Mouse (Mus musculus) kidney, postnatal 10 days (tissue): ENCODE results near the gene Epas1.

Source experiments
- DNase-seq: peaks from one replicate; pipeline ENCODE4 v3.0.0; 2021; ENCODE audit warnings: mixed read lengths

The Epas1 gene

DNA sequence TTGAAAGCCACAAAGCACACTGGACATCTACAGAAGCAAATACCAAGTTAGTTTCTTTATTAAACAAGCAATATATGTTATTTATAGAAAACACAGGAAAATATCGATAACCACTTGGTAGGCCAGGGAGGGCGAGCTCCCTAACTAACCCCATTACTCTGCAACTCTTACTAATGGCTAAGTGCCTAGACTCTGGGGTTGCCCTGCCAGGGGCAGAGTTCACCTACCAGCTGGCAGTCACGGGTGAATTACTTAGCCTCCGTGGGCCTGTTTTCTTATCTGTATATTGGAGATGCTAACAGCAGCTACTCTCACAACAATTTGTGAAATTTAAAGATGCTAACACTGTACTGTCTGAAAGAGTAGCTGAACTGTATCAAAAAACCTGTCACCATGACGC, 42.3 kb downstream of the Epas1 start:
- no peak for DNase-seq

GRCm38 (mm10) chr17:86797031-86797430, 43.5 kb downstream of the Epas1 start:
- DNase-seq = no peak

- DNase-seq = no peak
Measured at GRCm38 (mm10) chr17:86798460-86798859, 45.0 kb downstream of the Epas1 start.

- DNase-seq = no peak
Measured at GRCm38 (mm10) chr17:86798951-86799350, 45.5 kb downstream of the Epas1 start.

DNA sequence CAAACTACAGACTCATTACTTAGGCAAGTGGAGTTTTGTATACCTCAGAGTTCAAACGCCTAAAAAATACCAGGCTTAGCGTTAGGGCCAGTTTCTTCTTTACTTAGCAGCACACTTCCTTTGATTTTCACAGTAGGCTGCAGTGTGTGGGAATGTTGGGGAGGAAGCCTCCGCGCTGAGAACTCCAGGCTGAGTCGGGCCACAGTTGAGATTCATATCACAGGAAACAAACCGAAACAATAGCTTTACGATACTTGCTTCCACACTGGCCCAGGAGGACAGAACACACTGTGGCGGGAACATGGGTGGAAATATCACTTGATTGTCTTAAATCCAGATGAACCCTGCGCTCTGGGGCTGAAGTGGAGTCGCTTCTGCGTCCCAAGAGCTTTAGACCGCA, 47.0 kb downstream of the Epas1 start:
- peak; percentile 51 for DNase-seq

DNA sequence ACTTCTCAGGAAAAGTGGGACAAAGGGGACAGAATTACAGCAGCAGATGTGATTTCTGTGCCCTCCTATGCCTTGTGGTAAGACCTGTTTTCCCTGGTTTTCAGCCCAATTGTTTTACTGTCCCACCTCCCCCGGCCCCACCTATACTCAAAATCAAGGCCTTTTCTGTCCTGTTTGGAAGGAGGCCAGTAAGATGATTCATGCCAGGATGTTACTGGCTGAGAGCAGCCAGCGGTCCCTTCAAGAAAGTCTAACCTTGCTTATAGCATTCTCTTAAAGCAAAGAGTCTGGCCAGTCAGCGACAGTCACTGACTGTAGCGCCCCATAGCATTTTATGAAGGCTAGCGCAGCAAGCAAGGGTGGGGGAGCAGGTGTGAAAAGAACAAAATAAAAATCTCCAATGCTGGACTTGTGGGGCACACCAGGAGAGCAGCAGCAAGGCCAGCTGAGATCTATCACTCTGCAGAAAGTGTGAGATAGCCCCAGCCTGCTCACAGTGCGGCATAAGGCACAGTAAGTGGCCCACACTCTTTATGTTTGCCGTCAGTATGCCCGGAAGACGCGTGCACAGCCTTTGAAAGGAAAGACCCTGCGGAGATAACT, 47.8 kb downstream of the Epas1 start:
- peak; percentile 72 for DNase-seq

- DNase-seq = peak; percentile 65
Measured at GRCm38 (mm10) chr17:86801876-86802275, 48.4 kb downstream of the Epas1 start.

GRCm38 (mm10) chr17:86802351-86802985, 49.0 kb downstream of the Epas1 start:
- DNase-seq = peak; percentile 64

- DNase-seq = no peak
Measured at GRCm38 (mm10) chr17:86803147-86803546, 49.6 kb downstream of the Epas1 start.

GRCm38 (mm10) chr17:86803653-86804052, 50.2 kb downstream of the Epas1 start:
- DNase-seq = no peak

DNA sequence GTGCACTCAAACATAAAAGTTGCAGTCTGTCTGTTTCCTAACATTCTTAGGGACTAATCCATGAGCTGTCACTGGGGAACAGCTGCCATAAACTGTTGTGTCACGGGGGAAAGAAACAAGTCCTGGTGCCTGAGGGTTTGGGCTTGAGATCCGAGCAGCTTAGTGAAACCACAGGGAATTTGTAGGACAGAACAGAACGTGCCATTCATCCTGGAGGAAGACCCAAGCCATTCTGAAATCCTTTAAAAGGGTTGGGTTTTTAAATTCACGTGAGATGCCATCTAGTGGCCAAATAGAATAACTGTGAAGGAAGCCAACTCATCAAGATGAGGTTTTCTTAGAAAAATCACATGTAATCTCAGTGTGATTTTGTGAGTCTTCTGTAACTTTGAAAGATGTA, 58.5 kb downstream of the Epas1 start:
- DNase-seq = no peak

GRCm38 (mm10) chr17:86814320-86814719, 60.8 kb downstream of the Epas1 start:
- peak; percentile 46 for DNase-seq

DNA sequence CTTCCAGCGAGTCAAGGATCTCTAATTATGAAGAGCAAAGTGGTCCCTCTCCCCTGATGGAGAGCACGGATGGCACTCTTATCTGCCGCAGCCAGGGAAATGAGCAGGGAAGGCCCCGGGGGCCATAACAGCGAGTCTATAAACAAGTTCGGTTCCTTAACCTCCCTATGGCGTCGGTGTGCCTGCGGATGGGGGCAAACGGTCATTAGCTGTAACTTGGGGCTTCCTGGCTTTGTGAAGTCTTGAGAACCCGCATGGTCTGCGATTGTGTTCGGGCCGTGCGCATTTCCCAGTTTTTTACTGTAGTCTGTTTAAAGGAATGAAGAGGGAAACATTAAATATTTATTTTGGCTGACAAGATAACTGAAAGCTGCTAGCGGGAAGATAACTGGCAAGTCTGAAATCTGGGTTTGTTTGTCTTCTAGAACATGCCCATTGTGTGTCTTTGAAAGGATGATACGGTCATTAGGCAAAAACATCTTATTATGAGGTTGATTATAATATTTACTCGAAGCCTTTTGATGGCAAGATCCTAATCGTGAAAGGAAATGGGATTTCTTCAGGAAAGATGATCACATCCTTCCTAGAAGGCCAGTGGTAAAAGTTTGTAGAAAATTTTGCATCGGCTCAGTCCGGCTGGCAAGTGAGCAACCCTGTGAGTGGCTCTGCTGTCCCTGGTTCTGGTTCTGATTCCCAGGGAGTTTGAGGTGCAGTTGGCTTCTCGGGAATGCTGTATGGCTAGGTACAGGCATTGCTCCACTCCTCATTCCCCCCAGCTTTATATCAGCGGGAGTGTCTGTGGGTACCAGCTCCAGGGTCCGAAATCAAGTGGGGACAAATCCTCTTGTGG, 61.7 kb downstream of the Epas1 start:
- no peak for DNase-seq

DNA sequence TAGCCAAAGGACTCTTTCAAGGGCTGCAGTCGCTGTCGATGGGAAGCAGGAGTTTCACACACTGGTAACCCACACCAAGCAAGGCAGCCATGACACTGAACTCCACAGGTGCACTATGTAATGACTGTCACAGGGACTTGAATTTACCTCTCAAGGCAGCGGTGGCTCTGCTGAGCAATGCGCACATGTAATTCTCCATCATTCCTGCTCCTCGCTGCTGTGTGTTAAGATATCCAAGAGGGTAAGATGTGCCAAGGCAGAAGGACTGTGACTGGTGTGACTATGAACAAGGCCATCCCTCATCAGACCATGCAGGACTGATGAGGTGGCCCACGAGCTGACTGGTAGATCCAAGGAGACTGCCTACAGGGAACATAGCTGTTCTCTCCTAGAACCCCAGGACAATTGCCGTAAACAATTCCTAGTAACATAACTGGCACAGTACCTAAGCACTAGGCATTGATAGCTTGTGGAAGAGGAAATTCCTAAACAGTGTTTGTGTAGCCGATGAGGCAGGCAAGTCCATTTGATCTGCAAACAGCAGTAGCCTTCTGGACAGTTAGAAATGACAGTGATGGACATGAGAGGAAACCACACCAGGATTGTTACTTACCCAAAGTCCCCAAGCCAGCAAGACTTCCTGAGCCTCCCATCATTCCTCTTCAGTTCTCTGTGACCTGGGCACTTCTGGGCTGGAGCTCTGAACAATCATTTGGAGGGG, 68.7 kb downstream of the Epas1 start:
- DNase-seq = peak; percentile 3

DNA sequence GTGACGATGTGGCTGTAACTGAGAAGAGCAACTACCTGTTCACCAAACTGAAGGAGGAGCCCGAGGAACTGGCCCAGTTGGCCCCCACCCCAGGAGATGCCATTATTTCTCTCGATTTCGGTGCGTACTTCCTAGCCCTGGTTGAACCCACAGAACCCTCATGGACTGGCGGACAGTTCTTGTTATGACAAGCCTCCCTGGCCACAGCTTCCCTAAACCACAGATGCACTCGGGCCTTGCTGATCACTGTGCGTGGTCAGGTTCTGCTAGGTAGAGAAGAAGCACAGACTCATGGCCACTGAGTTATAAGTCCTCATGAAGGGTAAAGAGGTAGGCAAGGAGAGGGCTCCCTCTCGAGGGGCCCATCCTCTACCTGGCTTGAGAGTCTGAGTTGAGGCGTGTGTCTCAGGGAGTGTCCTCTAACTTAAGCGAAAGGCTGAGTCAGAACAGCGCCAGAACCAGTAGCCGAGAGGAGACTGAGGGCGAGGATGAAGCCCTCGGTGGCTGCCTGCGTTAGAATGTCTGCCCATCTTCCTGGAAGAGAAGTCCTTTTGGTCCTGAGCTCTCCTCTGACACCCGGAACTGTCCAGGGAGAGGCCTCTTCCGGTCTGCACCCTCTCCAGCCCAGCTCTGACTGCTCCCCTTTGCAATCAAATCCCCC, 71.1 kb downstream of the Epas1 start:
- no peak for DNase-seq

DNA sequence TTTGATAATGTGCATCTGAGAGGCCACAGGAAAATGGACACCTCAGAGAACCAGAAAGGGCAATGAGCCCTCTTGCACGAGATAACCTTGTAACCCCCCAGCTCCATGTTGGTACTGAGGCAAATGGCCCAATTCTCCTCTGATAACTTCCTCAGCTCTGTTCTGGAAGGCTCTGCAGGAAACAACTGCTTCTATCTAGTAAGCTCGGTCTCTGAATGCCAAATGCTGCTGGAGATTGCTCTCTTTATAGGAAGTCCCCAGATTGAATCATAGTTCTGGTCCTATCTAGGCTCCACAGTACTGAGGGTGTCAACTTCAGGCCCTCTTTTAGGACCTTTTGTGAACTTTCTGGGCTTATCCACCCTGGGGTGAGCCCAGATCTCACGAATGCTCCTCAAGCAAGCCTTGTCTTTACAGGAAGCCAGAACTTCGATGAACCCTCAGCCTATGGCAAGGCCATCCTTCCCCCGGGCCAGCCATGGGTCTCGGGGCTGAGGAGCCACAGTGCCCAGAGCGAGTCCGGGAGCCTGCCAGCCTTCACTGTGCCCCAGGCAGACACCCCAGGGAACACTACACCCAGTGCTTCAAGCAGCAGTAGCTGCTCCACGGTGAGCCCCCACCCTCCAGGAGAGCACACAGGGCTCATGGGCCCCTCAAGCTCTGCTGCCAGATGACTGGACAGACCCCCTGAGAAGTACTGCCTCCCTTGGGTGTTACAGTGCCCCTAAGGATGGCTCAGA, 71.8 kb downstream of the Epas1 start:
- DNase-seq = no peak

GRCm38 (mm10) chr17:86826376-86826775, 72.9 kb downstream of the Epas1 start:
- no peak for DNase-seq

DNA sequence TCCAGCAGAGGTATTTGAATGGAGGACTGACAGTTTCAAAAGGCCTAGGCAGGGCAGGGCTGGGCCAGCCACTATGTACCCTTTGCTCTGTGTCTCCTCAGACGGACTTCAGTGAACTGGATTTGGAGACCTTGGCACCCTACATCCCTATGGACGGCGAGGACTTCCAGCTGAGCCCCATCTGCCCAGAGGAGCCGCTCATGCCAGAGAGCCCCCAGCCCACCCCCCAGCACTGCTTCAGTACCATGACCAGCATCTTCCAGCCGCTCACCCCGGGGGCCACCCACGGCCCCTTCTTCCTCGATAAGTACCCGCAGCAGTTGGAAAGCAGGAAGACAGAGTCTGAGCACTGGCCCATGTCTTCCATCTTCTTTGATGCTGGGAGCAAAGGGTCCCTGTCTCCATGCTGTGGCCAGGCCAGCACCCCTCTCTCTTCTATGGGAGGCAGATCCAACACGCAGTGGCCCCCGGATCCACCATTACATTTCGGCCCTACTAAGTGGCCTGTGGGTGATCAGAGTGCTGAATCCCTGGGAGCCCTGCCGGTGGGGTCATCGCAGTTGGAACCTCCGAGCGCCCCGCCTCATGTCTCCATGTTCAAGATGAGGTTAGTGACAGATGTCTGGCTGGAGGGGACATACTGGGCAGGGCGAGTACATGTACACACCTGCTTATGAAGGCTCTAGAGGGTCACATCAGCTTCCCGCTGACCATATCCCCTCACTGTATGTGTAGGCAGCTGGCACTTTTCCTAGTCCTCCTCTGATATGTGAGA, 74.1 kb downstream of the Epas1 start:
- no peak for DNase-seq

DNA sequence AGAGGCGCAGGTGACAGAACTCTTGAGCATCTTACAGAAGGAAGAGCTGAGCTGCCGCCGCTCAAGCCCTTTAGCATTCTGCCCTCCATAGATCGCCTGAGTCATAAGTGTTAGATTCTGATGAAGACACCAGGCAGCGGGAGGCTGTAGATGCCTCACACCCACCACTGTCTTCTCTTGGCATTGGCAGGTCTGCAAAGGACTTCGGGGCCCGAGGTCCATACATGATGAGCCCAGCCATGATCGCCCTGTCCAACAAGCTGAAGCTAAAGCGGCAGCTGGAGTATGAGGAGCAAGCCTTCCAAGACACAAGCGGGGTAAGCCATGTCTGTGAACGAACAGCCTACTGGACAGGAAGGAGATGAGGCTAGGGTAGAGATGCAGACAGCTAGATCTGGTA, 75.0 kb downstream of the Epas1 start:
- no peak for DNase-seq

DNA sequence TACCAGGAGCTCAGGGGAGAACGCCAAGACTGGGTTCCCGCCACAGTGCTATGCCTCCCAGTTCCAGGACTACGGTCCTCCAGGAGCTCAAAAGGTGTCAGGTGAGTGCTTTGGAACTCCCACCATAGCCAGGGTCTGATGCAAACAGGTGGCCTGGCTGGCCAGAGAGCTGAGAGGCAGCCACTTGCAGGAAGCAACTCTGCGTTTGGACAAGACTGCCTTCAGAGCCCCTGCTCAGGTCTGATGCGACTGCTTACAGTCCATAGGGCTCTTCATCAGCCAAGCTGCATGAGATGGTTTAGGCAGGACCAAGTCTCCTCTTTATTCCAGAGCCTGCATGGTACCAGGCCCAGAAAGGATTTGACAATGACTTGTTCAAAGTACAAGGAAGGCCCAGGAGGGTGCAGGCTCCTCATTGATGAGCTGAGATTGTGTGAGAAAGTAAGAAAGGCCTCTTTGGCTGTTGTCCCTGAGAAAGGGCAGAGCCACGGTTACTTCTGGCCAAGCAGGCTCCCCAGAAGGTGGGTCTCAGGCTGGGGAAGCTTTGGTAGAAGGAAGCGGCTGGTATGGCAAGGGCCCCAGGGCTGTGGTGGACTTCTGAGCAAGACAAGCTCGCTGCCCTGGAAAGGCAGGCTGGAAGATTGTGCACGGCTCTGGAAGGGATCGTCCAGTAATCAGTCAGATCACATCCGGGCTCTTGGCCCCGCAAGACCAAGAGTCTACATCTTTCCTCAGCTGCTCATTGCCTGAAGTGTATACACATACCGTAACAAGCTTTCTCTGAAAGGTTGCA, 76.1 kb downstream of the Epas1 start:
- DNase-seq = no peak
